16 mouse cellular contexts compared by ENCODE assay signal in the genomic region with DNA sequence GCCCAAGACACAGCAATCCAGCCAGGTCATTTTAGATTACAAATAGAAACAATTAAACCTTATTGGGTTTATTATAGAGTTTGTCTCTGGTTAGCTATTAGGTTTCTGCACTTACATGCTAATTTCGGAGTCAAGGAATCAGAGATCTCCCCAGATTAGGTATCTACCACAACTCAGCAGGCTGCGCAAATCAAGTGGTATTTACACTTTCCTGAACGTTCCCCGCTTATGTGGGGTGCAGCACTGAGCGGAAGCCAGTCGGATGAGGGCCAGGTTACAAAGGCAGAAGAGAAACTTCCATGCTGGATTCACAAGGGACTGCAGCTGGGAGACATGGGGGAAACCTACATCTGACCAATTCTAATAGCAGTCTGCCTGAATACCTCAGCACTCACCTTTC.
"Had no signal": no experiment of that assay in that cellular context is flagged by ENCODE, and none has a peak within 500 bp of the region (broad histone marks: within the 10 kb centered on the region; RNA-seq: fewer than 3 reads in every experiment).

No protein-coding gene starts in this region.

- H3K9me3 ChIP-seq: neural tube, embryonic 13.5 days; neural tube, embryonic 15.5 days; stomach, embryonic 15.5 days had no signal

- H3K4me2 ChIP-seq: neural tube, embryonic 13.5 days; neural tube, embryonic 15.5 days; stomach, embryonic 15.5 days had no signal

- H3K36me3 ChIP-seq: neural tube, embryonic 13.5 days; neural tube, embryonic 15.5 days; stomach, embryonic 15.5 days had no signal

- H3K27ac ChIP-seq: neural tube, embryonic 13.5 days; neural tube, embryonic 15.5 days; stomach, embryonic 15.5 days; stomach, postnatal 0 days had no signal

- H3K27me3 ChIP-seq: neural tube, embryonic 13.5 days; neural tube, embryonic 15.5 days had no signal

- DNase-seq: retina, postnatal 1 day; right cerebral cortex, adult 18-20 months; right cerebral cortex, postnatal 14 days; right cerebral cortex, postnatal 25 days; right cerebral cortex, postnatal 4 days; spleen, adult 18-20 months; thymus, adult 18-20 months; thymus, adult 2 months; thymus, postnatal 14 days; thymus, postnatal 25 days; thymus, postnatal 36 days; thymus, postnatal 4 days had no signal

- H3K4me3 ChIP-seq: neural tube, embryonic 13.5 days; neural tube, embryonic 15.5 days; stomach, embryonic 15.5 days had no signal

- H3K9ac ChIP-seq: neural tube, embryonic 13.5 days; neural tube, embryonic 15.5 days; stomach, embryonic 15.5 days had no signal
